Mouse (Mus musculus) forebrain, embryonic 15.5 days (tissue): ENCODE data around the gene Ccdc157. TPM values are rescaled to one million over a fixed set of nuclear protein-coding genes. Genes with fewer than 3 reads are reported as not detected.
"Not testable (repeated sequence)": the region's sequence is repeated elsewhere in the genome, so short reads cannot be mapped to it uniquely, and the experiment has no call there.

Experiments used
- ATAC-seq: fragments of 200-750 bp; cut with Nextera tagmentation; replicated peaks from 2 replicates; pipeline ENCODE4 v1.8.0; 2017; ENCODE audit warnings: mild to moderate bottlenecking, moderate TSS enrichment, moderate library complexity
- H3K27ac ChIP-seq: fragments of 300-500 bp; sonication (generic); replicated peaks from 2 replicates; pipeline ENCODE4 v1.5.1; 2015; ENCODE audit warnings: mild to moderate bottlenecking, inconsistent platforms
- H3K27me3 ChIP-seq: fragments of 300-500 bp; sonication (generic); 2 replicates; pipeline ENCODE4 v1.6.1; 2015; ENCODE audit warnings: inconsistent platforms
- H3K36me3 ChIP-seq: fragments of 300-500 bp; sonication (generic); 2 replicates; pipeline ENCODE4 v1.6.1; 2015; ENCODE audit warnings: mild to moderate bottlenecking, inconsistent platforms
- H3K4me1 ChIP-seq: fragments of 300-500 bp; sonication (generic); 2 replicates; pipeline ENCODE4 v1.6.1; 2015; ENCODE audit warnings: inconsistent platforms
- H3K4me2 ChIP-seq: fragments of 300-500 bp; sonication (generic); replicated peaks from 2 replicates; pipeline ENCODE4 v1.6.1; 2015; ENCODE audit warnings: mild to moderate bottlenecking, inconsistent platforms
- H3K4me3 ChIP-seq: fragments of 300-500 bp; sonication (generic); 2 replicates; pipeline ENCODE4 v1.5.1; 2015; ENCODE audit warnings: mild to moderate bottlenecking, inconsistent platforms
- H3K9ac ChIP-seq: fragments of 300-500 bp; sonication (generic); replicated peaks from 2 replicates; pipeline ENCODE4 v1.6.1; 2015; ENCODE audit warnings: mild to moderate bottlenecking, inconsistent platforms
- H3K9me3 ChIP-seq: fragments of 300-500 bp; sonication (generic); 2 replicates; pipeline ENCODE4 v1.6.1; 2016; ENCODE audit warnings: inconsistent platforms
- WGBS: fragments of 180-500 bp; shearing (Covaris S2); methylation state at CpG from one replicate; pipeline ENCODE4 v1.1.7; 2015; ENCODE audit warnings: mixed read lengths; 5-methylcytosine and 5-hydroxymethylcytosine counted together
- polyA plus RNA-seq: library from polyadenylated mRNA; unstranded; fragments of >200 nt; fragmentation: Nextera tagmentation; extraction: Ambion mirVana; gene quantifications from 2 replicates; pipeline ENCODE4 v1.2.1, GENCODE M21; 2015

The Ccdc157 gene
- polyA plus RNA-seq, 1 experiment from 2014 or later, result 6.9 TPM

DNA sequence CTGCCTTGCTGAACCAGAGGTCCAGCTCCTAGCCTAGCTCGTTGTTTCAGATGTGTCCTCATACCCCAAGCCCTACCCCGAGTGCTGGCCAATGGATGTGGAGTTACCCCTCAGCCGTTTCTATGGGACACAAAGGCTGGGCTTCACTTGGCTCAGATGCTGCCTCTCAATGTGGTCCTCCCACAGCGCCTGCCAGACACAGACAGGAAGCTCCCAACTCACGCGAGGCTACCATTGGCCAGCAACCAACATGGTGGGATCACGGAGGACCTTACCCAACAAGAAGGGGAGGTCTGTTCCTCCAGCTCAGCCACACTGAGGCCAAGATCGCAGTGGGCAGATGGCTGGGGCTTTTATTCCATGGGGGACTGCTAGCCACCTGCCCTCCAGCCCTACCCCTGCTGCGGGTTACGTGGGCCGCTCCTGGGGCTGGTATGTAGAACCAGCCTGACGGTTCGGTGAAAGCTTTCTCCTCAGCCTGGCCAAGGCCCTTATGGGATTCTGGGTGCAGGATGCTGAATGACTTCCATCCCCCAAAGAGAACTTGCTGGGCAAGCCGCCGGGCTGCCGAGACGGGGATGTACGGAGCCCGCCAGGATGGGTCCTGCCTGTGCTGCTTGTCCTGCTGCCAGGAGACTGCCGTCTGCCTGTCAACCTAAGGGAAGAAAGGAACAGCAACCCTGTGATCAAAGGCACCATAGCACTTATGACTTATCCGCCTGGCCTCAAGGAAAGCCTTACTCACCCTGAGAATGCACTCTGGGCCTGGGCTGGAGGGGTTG lies 16.6 kb downstream of the Ccdc157 start:
- Histone ChIP-seq H3K4me1 (no peaks in the 10 kb centered on the region), H3K36me3 (peaks cover 40% of the 10 kb centered on the region), H3K4me3 (no peak overlapping the region), H3K27me3 (no peaks in the 10 kb centered on the region), H3K9me3 (no peaks in the 10 kb centered on the region), H3K4me2 (no peak overlapping the region), H3K9ac (no peak overlapping the region), H3K27ac (no peak overlapping the region)
- WGBS, result 84% methylated on average over 21 of the region's 21 CpGs
- ATAC-seq, result peak; percentile 35; the same call in 1 of the 2 replicates

GRCm38 (mm10) chr11:4142352-4142751 lies 17.7 kb downstream of the Ccdc157 start:
- Histone ChIP-seq H3K4me2 (no peak overlapping the region), H3K9me3 (no peaks in the 10 kb centered on the region), H3K9ac (no peak overlapping the region), H3K36me3 (peaks cover 44% of the 10 kb centered on the region), H3K27me3 (no peaks in the 10 kb centered on the region), H3K27ac (no peak overlapping the region), H3K4me3 (no peak overlapping the region), H3K4me1 (peaks cover 5% of the 10 kb centered on the region)
- ATAC-seq, result no peak
- WGBS, result 88% methylated on average over 4 of the region's 4 CpGs

GRCm38 (mm10) chr11:4141505-4141904 lies 18.6 kb downstream of the Ccdc157 start:
- Histone ChIP-seq H3K27me3 (no peaks in the 10 kb centered on the region), H3K4me1 (peaks cover 14% of the 10 kb centered on the region), H3K36me3 (peaks cover 44% of the 10 kb centered on the region), H3K27ac (no peak overlapping the region), H3K9ac (no peak overlapping the region), H3K4me3 (no peak overlapping the region), H3K9me3 (no peaks in the 10 kb centered on the region), H3K4me2 (no peak overlapping the region)
- no peak for ATAC-seq

DNA sequence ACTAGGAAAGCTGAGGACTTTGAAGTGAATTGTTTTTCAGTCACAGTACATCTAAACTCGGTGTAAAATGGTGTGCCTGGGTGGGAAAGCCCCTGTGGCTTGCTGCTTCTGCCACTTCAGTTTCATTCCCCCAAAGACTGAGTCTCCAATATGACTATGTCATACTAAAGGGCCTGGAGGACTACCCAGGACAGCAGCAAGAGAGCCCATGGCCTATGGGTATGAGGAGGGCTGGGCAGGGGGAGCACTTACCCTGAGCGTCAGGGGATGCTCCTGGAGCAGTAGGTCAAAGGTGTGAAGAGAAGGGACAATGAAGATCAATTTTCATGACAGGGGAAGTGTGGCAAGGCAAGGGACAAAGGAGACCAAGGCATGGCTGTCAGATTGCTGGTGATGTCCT lies 21.1 kb downstream of the Ccdc157 start:
- no peak overlapping the region for H3K4me3 ChIP-seq
- H3K9ac ChIP-seq, result no peak overlapping the region
- no peak for ATAC-seq
- peaks cover 44% of the 10 kb centered on the region for H3K36me3 ChIP-seq
- WGBS, result 86% methylated on average over 2 of the region's 2 CpGs
- H3K9me3 ChIP-seq, result no peaks in the 10 kb centered on the region
- H3K4me2 ChIP-seq, result no peak overlapping the region
- no peaks in the 10 kb centered on the region for H3K27me3 ChIP-seq
- H3K27ac ChIP-seq, result no peak overlapping the region
- H3K4me1 ChIP-seq, result peaks cover 27% of the 10 kb centered on the region

- Histone ChIP-seq H3K4me1 (peaks cover 27% of the 10 kb centered on the region), H3K27me3 (no peaks in the 10 kb centered on the region), H3K4me2 (peak within 1 kb of the TSS; percentile 61), H3K36me3 (peaks cover 13% of the 10 kb centered on the region), H3K27ac (peak within 1 kb of the TSS; percentile 87), H3K9ac (peak within 1 kb of the TSS; percentile 99), H3K9me3 (no peaks in the 10 kb centered on the region), H3K4me3 (peak within 1 kb of the TSS; percentile 96)
- WGBS, result 1% methylated on average over 66 of the region's 66 CpGs
- peak; percentile 92 for ATAC-seq
Observed at GRCm38 (mm10) chr11:4134986-4135935, 24.8 kb downstream of the Ccdc157 start, which contains the start of gene Rnf215. TSS of gene Rnf215 (plus strand) at chr11:4135202.

DNA sequence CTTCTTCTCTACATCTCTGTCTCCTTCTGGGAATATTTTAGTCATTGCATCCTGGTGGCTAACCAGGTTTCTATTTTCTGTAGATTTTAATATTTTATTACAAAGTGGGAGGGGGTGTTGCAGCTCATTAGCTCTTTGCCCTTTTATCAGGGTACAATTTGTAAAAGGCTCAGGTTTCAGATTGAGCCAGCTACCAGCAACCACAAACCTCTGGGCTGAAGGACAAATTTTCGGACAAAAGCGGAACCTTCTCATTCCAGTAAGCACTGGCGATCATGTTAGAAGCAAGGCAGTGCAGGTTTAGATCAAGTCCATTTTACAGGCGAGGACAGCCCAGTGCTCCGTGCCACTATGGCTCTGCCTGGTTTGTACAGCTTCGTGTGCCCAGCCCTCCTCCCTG lies 25.7 kb downstream of the Ccdc157 start:
- Histone ChIP-seq H3K4me1 (peaks cover 27% of the 10 kb centered on the region), H3K9ac (0 out of 2 replicates have a peak overlapping the region, but pooled peaks have one; percentile 99), H3K4me3 (peak overlapping the region; percentile 96; the same call in 1 of the 2 replicates), H3K27ac (no peak overlapping the region), H3K27me3 (no peaks in the 10 kb centered on the region), H3K4me2 (0 out of 2 replicates have a peak overlapping the region, but pooled peaks have one; percentile 18), H3K9me3 (no peaks in the 10 kb centered on the region), H3K36me3 (peaks cover 7% of the 10 kb centered on the region; the same call in 1 of the 2 replicates)
- ATAC-seq, result no peak
- WGBS, result 59% methylated on average over 6 of the region's 6 CpGs

DNA sequence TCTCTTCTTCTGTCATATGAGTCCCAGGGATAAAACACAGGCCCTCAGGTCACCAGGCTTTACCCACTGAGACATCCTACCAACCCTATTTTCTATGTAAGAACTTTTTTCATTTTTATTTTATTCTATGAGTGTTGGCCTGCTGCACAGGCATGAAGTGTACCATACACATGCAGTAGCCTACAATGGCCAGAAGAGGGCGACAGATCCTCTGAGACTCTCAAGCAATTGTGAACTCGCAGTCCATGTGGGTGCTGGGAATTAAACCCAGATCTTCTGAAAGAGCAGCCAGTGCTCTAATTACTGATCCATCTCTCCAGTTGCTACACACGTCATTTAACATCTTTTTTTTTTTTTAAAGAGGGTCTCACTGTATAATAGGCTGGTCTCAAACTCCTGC lies 26.6 kb downstream of the Ccdc157 start:
- H3K9me3 ChIP-seq, result no peaks in the 10 kb centered on the region
- 60% methylated on average over 3 of the region's 3 CpGs for WGBS
- no peak for ATAC-seq
- H3K36me3 ChIP-seq, result peaks cover 4% of the 10 kb centered on the region; the same call in 1 of the 2 replicates
- H3K4me3 ChIP-seq, result no peak overlapping the region
- no peak overlapping the region for H3K27ac ChIP-seq
- H3K9ac ChIP-seq, result no peak overlapping the region
- peaks cover 27% of the 10 kb centered on the region for H3K4me1 ChIP-seq
- no peaks in the 10 kb centered on the region for H3K27me3 ChIP-seq
- H3K4me2 ChIP-seq, result no peak overlapping the region

DNA sequence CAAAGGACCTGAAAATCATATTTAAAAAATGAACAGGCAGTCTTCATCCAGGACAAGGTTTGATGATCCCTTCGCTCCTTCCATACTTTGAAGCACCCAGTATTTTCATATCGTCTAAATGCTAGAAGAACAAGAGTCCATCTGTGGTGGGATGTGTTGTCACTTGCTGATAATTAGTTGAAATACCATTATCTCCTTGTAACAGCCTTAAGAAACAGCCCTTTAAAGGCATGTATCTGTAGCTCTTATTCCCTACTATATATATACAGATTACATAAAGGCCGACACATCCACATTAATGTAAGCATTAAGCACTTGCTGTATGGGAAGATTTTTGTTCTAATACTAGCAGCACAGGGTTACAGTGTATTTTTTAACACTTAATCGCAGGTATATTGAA lies 31.6 kb downstream of the Ccdc157 start:
- H3K4me2 ChIP-seq, ATAC-seq, H3K36me3 ChIP-seq, H3K9me3 ChIP-seq, H3K4me3 ChIP-seq, H3K4me1 ChIP-seq, H3K9ac ChIP-seq, H3K27ac ChIP-seq, H3K27me3 ChIP-seq: not testable (repeated sequence)
- WGBS, result 94% methylated on average over 4 of the region's 4 CpGs

GRCm38 (mm10) chr11:4127059-4127458 lies 33.0 kb downstream of the Ccdc157 start:
- Histone ChIP-seq H3K4me1 (no peaks in the 10 kb centered on the region), H3K9me3 (no peaks in the 10 kb centered on the region), H3K4me2 (no peak overlapping the region), H3K27ac (no peak overlapping the region), H3K9ac (no peak overlapping the region), H3K27me3 (no peaks in the 10 kb centered on the region), H3K36me3 (no peaks in the 10 kb centered on the region), H3K4me3 (no peak overlapping the region)
- ATAC-seq, result no peak
- WGBS, result 89% methylated on average over 1 of the region's 1 CpGs

- Histone ChIP-seq H3K9ac (no peak overlapping the region), H3K4me2 (no peak overlapping the region), H3K27me3 (no peaks in the 10 kb centered on the region; the same call in 1 of the 2 replicates), H3K4me3 (no peak overlapping the region), H3K27ac (no peak overlapping the region), H3K9me3 (no peaks in the 10 kb centered on the region), H3K4me1 (peaks cover 1% of the 10 kb centered on the region), H3K36me3 (no peaks in the 10 kb centered on the region)
- 64% methylated on average over 5 of the region's 5 CpGs for WGBS
- ATAC-seq, result no peak
Observed at GRCm38 (mm10) chr11:4123922-4124321, 36.2 kb downstream of the Ccdc157 start.

GRCm38 (mm10) chr11:4122742-4123579 lies 37.1 kb downstream of the Ccdc157 start, which contains the start of gene Sec14l2:
TSS of gene Sec14l2 (minus strand) at chr11:4123415.
- no peak for ATAC-seq
- Histone ChIP-seq H3K4me2 (no peak within 1 kb of the TSS), H3K4me1 (peaks cover 10% of the 10 kb centered on the region), H3K36me3 (no peaks in the 10 kb centered on the region), H3K4me3 (no peak within 1 kb of the TSS), H3K9ac (no peak within 1 kb of the TSS), H3K27me3 (no peaks in the 10 kb centered on the region; the same call in 1 of the 2 replicates), H3K27ac (no peak within 1 kb of the TSS), H3K9me3 (no peaks in the 10 kb centered on the region)
- WGBS, result 65% methylated on average over 10 of the region's 10 CpGs
